Mouse (Mus musculus): ENCODE results near the gene Olfr1192-ps1.

DNA sequence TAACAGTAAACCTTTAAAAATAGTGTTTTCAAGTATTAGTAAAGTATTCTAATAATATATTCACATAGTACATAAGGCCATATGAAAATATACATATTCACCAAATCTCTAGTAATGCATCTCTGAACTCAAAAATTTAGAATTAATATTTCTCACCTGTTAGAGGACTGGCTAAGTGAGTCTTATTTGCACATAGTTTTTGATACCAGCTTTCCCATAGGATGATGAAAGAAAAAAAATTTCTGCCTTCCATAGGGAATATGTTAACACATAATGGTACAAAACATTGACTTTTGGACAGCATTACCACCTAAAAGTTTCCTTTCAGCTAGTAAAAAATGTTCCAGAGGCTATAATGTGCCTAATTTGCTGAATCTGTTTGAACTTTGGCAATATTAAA lies 40.8 kb downstream of the Olfr1192-ps1 start, which contains the start of gene Olfr1195:
- TF ChIP-seq ZC3H11A (IDR thresholded peaks at IDR 0.05; ENCODE audit: borderline replicate concordance, low read depth, low read length) = no peak
- no peak for TF ChIP-seq MAFK (IDR thresholded peaks at IDR 0.05; ENCODE audit: insufficient read depth, low read depth, low read length)
- no peak for TF ChIP-seq CHD2 (IDR thresholded peaks at IDR 0.05; ENCODE audit: low read depth, low read length)
